Mouse (Mus musculus) stomach, postnatal 0 days (tissue): Measurements from ENCODE around the gene Dhrs7b.

Experiments
- CTCF ChIP-seq: IDR thresholded peaks from 2 replicates; pipeline ENCODE4 v1.5.1; 2016; ENCODE audit warnings: antibody characterized with exemption, low read depth, mild to moderate bottlenecking, moderate library complexity
- EP300 ChIP-seq: optimal IDR thresholded peaks from 2 replicates; pipeline ENCODE3; 2016; ENCODE audit warnings: antibody characterized with exemption

DNA sequence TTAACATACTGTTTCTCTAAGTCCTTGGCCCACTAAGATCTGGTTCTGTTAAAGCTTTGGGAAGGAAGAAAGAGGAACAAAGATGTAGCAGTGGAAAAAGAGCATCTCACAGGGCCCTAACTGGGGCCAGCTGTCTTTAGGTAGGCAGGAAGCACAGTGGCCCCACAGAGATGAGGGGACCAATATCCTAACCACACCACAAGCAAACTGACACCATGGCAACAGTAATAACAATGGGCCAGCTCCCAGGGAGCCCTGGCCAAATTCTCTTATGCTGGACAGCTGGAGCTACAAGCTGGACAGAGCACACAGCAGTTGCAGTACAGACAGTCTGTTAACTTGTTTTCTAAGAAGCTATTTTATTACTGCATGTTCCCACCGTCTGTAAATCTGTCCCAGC is 42.8 kb upstream of the Dhrs7b start:
- TF ChIP-seq CTCF: no peak
- TF ChIP-seq EP300: no peak
